Comparison of ENCODE assay signal across 10 mouse cellular contexts in the genomic region with DNA sequence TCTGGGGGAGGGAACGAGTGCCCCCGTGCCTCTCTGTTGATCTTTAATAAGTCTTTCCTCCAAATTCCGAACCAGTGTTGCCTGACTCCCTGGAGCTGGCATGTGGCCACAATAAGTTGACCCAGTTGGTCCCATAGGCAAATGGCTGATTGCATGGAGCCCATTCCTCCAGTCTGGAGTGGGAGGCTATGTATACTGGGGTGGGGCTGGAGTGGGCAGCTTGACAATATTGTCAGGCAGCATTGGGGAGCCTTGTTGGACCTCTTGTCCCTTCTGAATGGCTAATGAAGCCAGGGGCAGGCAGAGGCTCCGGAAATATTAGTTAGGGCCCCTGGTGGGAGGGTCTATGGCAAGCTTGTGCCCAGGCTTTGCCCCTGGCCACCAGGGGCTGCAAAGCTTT. TPM values are rescaled to one million over a fixed set of nuclear protein-coding genes. Genes with fewer than 3 reads are reported as not detected.
A peak's percentile ranks its signal among the peaks of the same experiment; 100 is the strongest.
DNase-seq lines count a peak whose midpoint lies in the region; ATAC-seq lines count a peak whose summit lies in the region.
"Had no signal": no experiment of that assay in that cellular context is flagged by ENCODE, and none has a peak within 500 bp of the region (broad histone marks: within the 10 kb centered on the region; RNA-seq: fewer than 3 reads in every experiment).

No protein-coding gene starts in this region.

- H3K27ac ChIP-seq in embryonic facial prominence, embryonic 12.5 days, result peak overlapping the region; percentile 50; the same call in 1 of the 2 replicates
- peak overlapping the region; percentile 77 for H3K27ac ChIP-seq in forebrain, embryonic 15.5 days (replicated peaks)
- peak overlapping the region; percentile 19; the same call in 1 of the 2 replicates for H3K27ac ChIP-seq in midbrain, embryonic 16.5 days (ENCODE audit: low read length)

- ATAC-seq in embryonic facial prominence, embryonic 12.5 days (ENCODE audit: insufficient number of reproducible peaks, insufficient read depth, low FRiP score, low TSS enrichment), result no peak
- ATAC-seq in forebrain, embryonic 15.5 days (replicated peaks), result peak; percentile 35
- ATAC-seq in midbrain, embryonic 16.5 days, result peak; percentile 55

- no peaks in the 10 kb centered on the region for H3K9me3 ChIP-seq in embryonic facial prominence, embryonic 12.5 days
- H3K9me3 ChIP-seq in forebrain, embryonic 15.5 days, result no peaks in the 10 kb centered on the region
- no peaks in the 10 kb centered on the region for H3K9me3 ChIP-seq in midbrain, embryonic 16.5 days (replicated peaks; ENCODE audit: control insufficient read depth, low read length, poor library complexity, severe bottlenecking)

- WGBS in embryonic facial prominence, embryonic 12.5 days, result 68% methylated on average over 4 of the region's 4 CpGs
- 9% methylated on average over 4 of the region's 4 CpGs for WGBS in forebrain, embryonic 15.5 days
- WGBS in midbrain, embryonic 16.5 days, result 32% methylated on average over 4 of the region's 4 CpGs

- H3K4me1 ChIP-seq in embryonic facial prominence, embryonic 12.5 days, result no peaks in the 10 kb centered on the region
- peaks cover 21% of the 10 kb centered on the region for H3K4me1 ChIP-seq in forebrain, embryonic 15.5 days
- H3K4me1 ChIP-seq in midbrain, embryonic 16.5 days (ENCODE audit: control insufficient read depth, insufficient read depth, low read length), result peaks cover 4% of the 10 kb centered on the region; the same call in 1 of the 2 replicates

- no peaks in the 10 kb centered on the region for H3K36me3 ChIP-seq in embryonic facial prominence, embryonic 12.5 days
- H3K36me3 ChIP-seq in forebrain, embryonic 15.5 days, result no peaks in the 10 kb centered on the region
- no peaks in the 10 kb centered on the region for H3K36me3 ChIP-seq in midbrain, embryonic 16.5 days (ENCODE audit: control insufficient read depth, insufficient read depth, low read length)

- no peak overlapping the region for H3K4me2 ChIP-seq in embryonic facial prominence, embryonic 12.5 days (replicated peaks)
- H3K4me2 ChIP-seq in forebrain, embryonic 15.5 days (replicated peaks), result no peak overlapping the region
- no peak overlapping the region for H3K4me2 ChIP-seq in midbrain, embryonic 16.5 days (ENCODE audit: low read length)
- H3K4me2 ChIP-seq: lung, embryonic 14.5 days had no signal

- H3K4me3 ChIP-seq in embryonic facial prominence, embryonic 12.5 days, result no peak overlapping the region
- no peak overlapping the region for H3K4me3 ChIP-seq in forebrain, embryonic 15.5 days
- H3K4me3 ChIP-seq in midbrain, embryonic 16.5 days (ENCODE audit: low read depth, low read length), result no peak overlapping the region

- peak; percentile 13 for DNase-seq in liver
- DNase-seq in yolk sac, embryonic 10.5 days (ENCODE audit: low spot score), result no peak
- no peak for DNase-seq in left cerebral cortex, postnatal 36 days (ENCODE audit: low spot score in 2 of 2)
- DNase-seq in layer of hippocampus, adult 11-12 months (ENCODE audit: low spot score), result no peak
- no peak for DNase-seq in left cerebral cortex, postnatal 14 days (ENCODE audit: low spot score in 2 of 2)
- DNase-seq: kidney, adult 11 months; lung, embryonic 14.5 days had no signal

- intact Hi-C loops in left cerebral cortex, postnatal 36 days (cut with DNase I), result no loop called here
- intact Hi-C loops in left cerebral cortex, postnatal 14 days (cut with DNase I), result no loop called here

- no peak overlapping the region for H3K9ac ChIP-seq in embryonic facial prominence, embryonic 12.5 days
- no peak overlapping the region for H3K9ac ChIP-seq in forebrain, embryonic 15.5 days (replicated peaks)
- H3K9ac ChIP-seq in midbrain, embryonic 16.5 days (ENCODE audit: low read depth, low read length), result no peak overlapping the region
- H3K9ac ChIP-seq: lung, embryonic 14.5 days had no signal

- no peaks in the 10 kb centered on the region for H3K27me3 ChIP-seq in embryonic facial prominence, embryonic 12.5 days
- peaks cover 12% of the 10 kb centered on the region; the same call in 1 of the 2 replicates for H3K27me3 ChIP-seq in forebrain, embryonic 15.5 days
- H3K27me3 ChIP-seq in midbrain, embryonic 16.5 days (ENCODE audit: control insufficient read depth, insufficient read depth, low read depth, low read length), result no peaks in the 10 kb centered on the region

RNA-seq across cellular contexts. Expression of gene Ric3, which starts 32.8 kb away (rescaled TPM):
- 5.3 and 6.4 TPM in 2 replicates for polyA plus RNA-seq in embryonic facial prominence, embryonic 12.5 days (2016; fragmentation: Nextera tagmentation; extraction: Ambion mirVana)
- 28.2 and 30.4 TPM in 2 replicates for polyA plus RNA-seq in forebrain, embryonic 15.5 days (2015; fragmentation: Nextera tagmentation; extraction: Ambion mirVana)
- polyA plus RNA-seq in midbrain, embryonic 16.5 days (2015; fragmentation: Nextera tagmentation; extraction: Ambion mirVana), result 36.1 and 38.0 TPM in 2 replicates
- 10 to 100 TPM; 63.5 to 69.2 TPM for total RNA-seq in left cerebral cortex, postnatal 36 days (2021)
- total RNA-seq in left cerebral cortex, postnatal 14 days (2021), result 10 to 100 TPM; 49.3 to 53.5 TPM

RNA-seq across cellular contexts. Expression of gene Lmo1, which starts 59.1 kb away (rescaled TPM):
- 20.8 and 21.0 TPM in 2 replicates for polyA plus RNA-seq in embryonic facial prominence, embryonic 12.5 days (2016; fragmentation: Nextera tagmentation; extraction: Ambion mirVana)
- 102 and 134 TPM in 2 replicates for polyA plus RNA-seq in forebrain, embryonic 15.5 days (2015; fragmentation: Nextera tagmentation; extraction: Ambion mirVana)
- 101 and 126 TPM in 2 replicates for polyA plus RNA-seq in midbrain, embryonic 16.5 days (2015; fragmentation: Nextera tagmentation; extraction: Ambion mirVana)
- total RNA-seq in left cerebral cortex, postnatal 36 days (2021), result 10 to 100 TPM; 11.4 to 15.3 TPM
- total RNA-seq in left cerebral cortex, postnatal 14 days (2021), result 10 to 100 TPM; 14.6 to 17.5 TPM

Comparison
In these comparisons a context has a peak if more than half of its experiments do, and no peak if none do; other contexts are left out.
1. H3K27ac ChIP-seq: peak in every context shown above with its lines; median percentile 77 in forebrain, embryonic 15.5 days; 50 in embryonic facial prominence, embryonic 12.5 days; 19 in midbrain, embryonic 16.5 days.